Mouse (Mus musculus): Measurements from ENCODE around the gene Nploc4. TPM values are rescaled to one million over a fixed set of nuclear protein-coding genes. Genes with fewer than 3 reads are reported as not detected.

Gene Nploc4
- polyA plus RNA-seq, 1 experiment from 2014 or later, result 51.4 TPM

GRCm38 (mm10) chr11:120338786-120339185 lies 98.7 kb downstream of the Nploc4 start:
- H3K4me2 ChIP-seq, result no peak overlapping the region
- no peak for TF ChIP-seq CTCF (IDR thresholded peaks at IDR 0.05; ENCODE audit: low read depth)
- WGBS, result 69% methylated on average over 3 of the region's 3 CpGs
- H3K27ac ChIP-seq (ENCODE audit: low read depth), result no peak overlapping the region
- ATAC-seq (ENCODE audit: insufficient read depth), result no peak
- no peak for DNase-seq
- H3K4me3 ChIP-seq (ENCODE audit: low read depth, low read length), result no peak overlapping the region
- no peak overlapping the region for H3K9ac ChIP-seq
- no peaks in the 10 kb centered on the region for H3K4me1 ChIP-seq (ENCODE audit: insufficient read depth)
- H3K27me3 ChIP-seq (ENCODE audit: insufficient read depth, low read length), result no peaks in the 10 kb centered on the region
- no peaks in the 10 kb centered on the region for H3K9me3 ChIP-seq (ENCODE audit: low read depth, low read length)
- H3K36me3 ChIP-seq (ENCODE audit: insufficient read depth), result no peaks in the 10 kb centered on the region

- ATAC-seq (ENCODE audit: insufficient read depth), result no peak
- no peak for TF ChIP-seq CTCF (IDR thresholded peaks at IDR 0.05; ENCODE audit: low read depth)
Observed at GRCm38 (mm10) chr11:120337447-120337846, 100.1 kb downstream of the Nploc4 start.

GRCm38 (mm10) chr11:120335431-120336021 lies 102.0 kb downstream of the Nploc4 start:
- Histone ChIP-seq H3K9ac (no peak overlapping the region), H3K27ac (ENCODE audit: low read depth) (no peak overlapping the region), H3K9me3 (ENCODE audit: low read depth, low read length) (no peaks in the 10 kb centered on the region), H3K4me1 (ENCODE audit: insufficient read depth) (no peaks in the 10 kb centered on the region), H3K27me3 (ENCODE audit: insufficient read depth, low read length) (no peaks in the 10 kb centered on the region), H3K4me2 (no peak overlapping the region), H3K4me3 (ENCODE audit: low read depth, low read length) (no peak overlapping the region), H3K36me3 (ENCODE audit: insufficient read depth) (no peaks in the 10 kb centered on the region)
- DNase-seq (no peak), ATAC-seq (ENCODE audit: insufficient read depth) (no peak)
- WGBS, result 71% methylated on average over 6 of the region's 6 CpGs
- no peak for TF ChIP-seq CTCF (IDR thresholded peaks at IDR 0.05; ENCODE audit: low read depth)

More at GRCm38 (mm10) chr11:120337447-120337846, 100.1 kb downstream of the Nploc4 start:
- Histone ChIP-seq H3K27ac (ENCODE audit: low read depth) (no peak overlapping the region), H3K4me3 (ENCODE audit: low read depth, low read length) (no peak overlapping the region), H3K36me3 (ENCODE audit: insufficient read depth) (no peaks in the 10 kb centered on the region), H3K27me3 (ENCODE audit: insufficient read depth, low read length) (no peaks in the 10 kb centered on the region), H3K4me1 (ENCODE audit: insufficient read depth) (no peaks in the 10 kb centered on the region), H3K9ac (no peak overlapping the region), H3K9me3 (ENCODE audit: low read depth, low read length) (no peaks in the 10 kb centered on the region), H3K4me2 (no peak overlapping the region)
- WGBS, result 20% methylated on average over 2 of the region's 2 CpGs
- DNase-seq, result no peak

Small RNA genes lying within 50 kb of the gene (microRNA-seq; reads per million reads assigned to microRNA genes)
- gene Gm23419 (ENCODE audit: borderline number of aligned reads), result not detected
- 1.4 reads per million for gene Mir6935 (ENCODE audit: borderline number of aligned reads)

Other genes starting within 250 kb of the Nploc4 start
- 14.3 and 15.6 TPM in 2 replicates for gene Bahcc1, start 204.8 kb downstream of the Nploc4 start, polyA plus RNA-seq (2014; fragmentation: Nextera tagmentation; extraction: Ambion mirVana)
- 2,614 and 2,926 TPM in 2 replicates for gene Actg1, start 89.2 kb downstream of the Nploc4 start, polyA plus RNA-seq (2014; fragmentation: Nextera tagmentation; extraction: Ambion mirVana)
- 0.23 and 0.57 TPM in 2 replicates for gene Fscn2, start 76.2 kb downstream of the Nploc4 start, polyA plus RNA-seq (2014; fragmentation: Nextera tagmentation; extraction: Ambion mirVana)
- 35.6 and 44.5 TPM in 2 replicates for gene Faap100, start 58.9 kb downstream of the Nploc4 start, polyA plus RNA-seq (2014; fragmentation: Nextera tagmentation; extraction: Ambion mirVana)
- not detected in 2 replicates for gene Tspan10, start 4.9 kb upstream of the Nploc4 start, polyA plus RNA-seq (2014; fragmentation: Nextera tagmentation; extraction: Ambion mirVana)
- gene Pde6g, start 15.8 kb upstream of the Nploc4 start, polyA plus RNA-seq (2014; fragmentation: Nextera tagmentation; extraction: Ambion mirVana), result 0.18 TPM in 1 of 2 replicates, not detected in the other
- 10.9 and 11.2 TPM in 2 replicates for gene Oxld1, start 20.4 kb upstream of the Nploc4 start, polyA plus RNA-seq (2014; fragmentation: Nextera tagmentation; extraction: Ambion mirVana)
- gene Ccdc137, start 20.4 kb upstream of the Nploc4 start, polyA plus RNA-seq (2014; fragmentation: Nextera tagmentation; extraction: Ambion mirVana), result 32.2 and 34.6 TPM in 2 replicates
- gene Arl16, start 29.9 kb upstream of the Nploc4 start, polyA plus RNA-seq (2014; fragmentation: Nextera tagmentation; extraction: Ambion mirVana), result 42.9 and 44.4 TPM in 2 replicates
- 150 and 162 TPM in 2 replicates for gene Mrpl12, start 46.9 kb upstream of the Nploc4 start, polyA plus RNA-seq (2014; fragmentation: Nextera tagmentation; extraction: Ambion mirVana)
- gene Slc25a10, start 54.1 kb upstream of the Nploc4 start, polyA plus RNA-seq (2014; fragmentation: Nextera tagmentation; extraction: Ambion mirVana), result 68.9 and 71.3 TPM in 2 replicates
- gene Gcgr, start 93.0 kb upstream of the Nploc4 start, polyA plus RNA-seq (2014; fragmentation: Nextera tagmentation; extraction: Ambion mirVana), result 0.59 and 1.4 TPM in 2 replicates
- gene Mcrip1, start 112.0 kb upstream of the Nploc4 start, polyA plus RNA-seq (2014; fragmentation: Nextera tagmentation; extraction: Ambion mirVana), result 226 and 229 TPM in 2 replicates
- gene Ppp1r27, start 113.4 kb upstream of the Nploc4 start, polyA plus RNA-seq (2014; fragmentation: Nextera tagmentation; extraction: Ambion mirVana), result not detected in 2 replicates
- 872 and 897 TPM in 2 replicates for gene P4hb, start 135.5 kb upstream of the Nploc4 start, polyA plus RNA-seq (2014; fragmentation: Nextera tagmentation; extraction: Ambion mirVana)
- 717 and 734 TPM in 2 replicates for gene Arhgdia, start 143.9 kb upstream of the Nploc4 start, polyA plus RNA-seq (2014; fragmentation: Nextera tagmentation; extraction: Ambion mirVana)
- 617 and 627 TPM in 2 replicates for gene Alyref, start 160.7 kb upstream of the Nploc4 start, polyA plus RNA-seq (2014; fragmentation: Nextera tagmentation; extraction: Ambion mirVana)
- 229 and 237 TPM in 2 replicates for gene Anapc11, start 160.7 kb upstream of the Nploc4 start, polyA plus RNA-seq (2014; fragmentation: Nextera tagmentation; extraction: Ambion mirVana)
- gene Npb, start 170.8 kb upstream of the Nploc4 start, polyA plus RNA-seq (2014; fragmentation: Nextera tagmentation; extraction: Ambion mirVana), result 0.89 and 1.3 TPM in 2 replicates
- gene Pcyt2, start 180.2 kb upstream of the Nploc4 start, polyA plus RNA-seq (2014; fragmentation: Nextera tagmentation; extraction: Ambion mirVana), result 95.3 and 99.5 TPM in 2 replicates
- gene Sirt7, start 187.5 kb upstream of the Nploc4 start, polyA plus RNA-seq (2014; fragmentation: Nextera tagmentation; extraction: Ambion mirVana), result 26.1 and 33.1 TPM in 2 replicates
- gene Mafg, start 195.9 kb upstream of the Nploc4 start, polyA plus RNA-seq (2014; fragmentation: Nextera tagmentation; extraction: Ambion mirVana), result 25.3 and 28.6 TPM in 2 replicates
- 29.0 and 29.8 TPM in 2 replicates for gene Pycr1, start 206.1 kb upstream of the Nploc4 start, polyA plus RNA-seq (2014; fragmentation: Nextera tagmentation; extraction: Ambion mirVana)
- gene Myadml2, start 210.4 kb upstream of the Nploc4 start, polyA plus RNA-seq (2014; fragmentation: Nextera tagmentation; extraction: Ambion mirVana), result 1.1 TPM in 1 of 2 replicates, not detected in the other
- gene Notum, start 223.5 kb upstream of the Nploc4 start, polyA plus RNA-seq (2014; fragmentation: Nextera tagmentation; extraction: Ambion mirVana), result 3.9 and 5.3 TPM in 2 replicates
- 124 and 130 TPM in 2 replicates for gene Aspscr1, start 235.3 kb upstream of the Nploc4 start, polyA plus RNA-seq (2014; fragmentation: Nextera tagmentation; extraction: Ambion mirVana)